Mouse (Mus musculus) naive thymus-derived CD4-positive, alpha-beta T cell, adult 2 months (primary cell): ENCODE data around the gene Diexf.

Source experiments
- DNase-seq: peaks from one replicate; pipeline ENCODE4 v3.0.0-alpha.2; 2011; ENCODE audit warnings: low read depth

Diexf gene

GRCm38 (mm10) chr1:193086111-193086841, 43.8 kb downstream of the Diexf start:
- DNase-seq, result no peak

GRCm38 (mm10) chr1:193085541-193086020, 44.5 kb downstream of the Diexf start:
- no peak for DNase-seq

GRCm38 (mm10) chr1:193084016-193084415, 46.1 kb downstream of the Diexf start:
- no peak for DNase-seq

- no peak for DNase-seq
Observed at GRCm38 (mm10) chr1:193083051-193083450, 47.0 kb downstream of the Diexf start.

GRCm38 (mm10) chr1:193082311-193082921, 47.7 kb downstream of the Diexf start:
- DNase-seq, result no peak

GRCm38 (mm10) chr1:193062618-193063017, 67.5 kb downstream of the Diexf start:
- no peak for DNase-seq

GRCm38 (mm10) chr1:193060167-193060566, 69.9 kb downstream of the Diexf start:
- no peak for DNase-seq

- DNase-seq, result no peak
Observed at GRCm38 (mm10) chr1:193059596-193059995, 70.5 kb downstream of the Diexf start.

- no peak for DNase-seq
Observed at GRCm38 (mm10) chr1:193054401-193054800, 75.7 kb downstream of the Diexf start.

- no peak for DNase-seq
Observed at GRCm38 (mm10) chr1:193053065-193053464, 77.0 kb downstream of the Diexf start.

GRCm38 (mm10) chr1:193047616-193048015, 82.5 kb downstream of the Diexf start:
- no peak for DNase-seq

GRCm38 (mm10) chr1:193042760-193043295, 87.2 kb downstream of the Diexf start:
- no peak for DNase-seq
